Mouse (Mus musculus) gastrocnemius, adult 18-20 months (tissue): ENCODE measurements around the gene Prps1. TPM values are rescaled to one million over a fixed set of nuclear protein-coding genes. Genes with fewer than 3 reads are reported as not detected.

Experiments
- total RNA-seq, 2 experiments: library from RNA; stranded (reverse); gene quantifications; 2 replicates each; pipeline ENCODE4 v1.2.3; 2021

Prps1 gene
- total RNA-seq, 2 experiments from 2014 or later: 38.4 to 40.8 TPM

Other genes with a start within 250 kb of the Prps1 start
- gene Frmpd3, start 114.3 kb upstream of the Prps1 start, total RNA-seq: not detected
- gene Tsc22d3, start 144.0 kb downstream of the Prps1 start, total RNA-seq: 100 to 1,000 TPM; 239 to 501 TPM
- 1 to 10 TPM; 6.8 to 7.3 TPM for gene Mid2, start 208.0 kb downstream of the Prps1 start, total RNA-seq